Mouse (Mus musculus): Measurements from ENCODE around the gene Gpm6b. TPM values are rescaled to one million over a fixed set of nuclear protein-coding genes. Genes with fewer than 3 reads are reported as not detected.
A peak's percentile ranks its signal among the peaks of the same experiment; 100 is the strongest.

Gpm6b gene
- total RNA-seq, 4 experiments from 2014 or later = 569 to 727 (median 656) TPM

DNA sequence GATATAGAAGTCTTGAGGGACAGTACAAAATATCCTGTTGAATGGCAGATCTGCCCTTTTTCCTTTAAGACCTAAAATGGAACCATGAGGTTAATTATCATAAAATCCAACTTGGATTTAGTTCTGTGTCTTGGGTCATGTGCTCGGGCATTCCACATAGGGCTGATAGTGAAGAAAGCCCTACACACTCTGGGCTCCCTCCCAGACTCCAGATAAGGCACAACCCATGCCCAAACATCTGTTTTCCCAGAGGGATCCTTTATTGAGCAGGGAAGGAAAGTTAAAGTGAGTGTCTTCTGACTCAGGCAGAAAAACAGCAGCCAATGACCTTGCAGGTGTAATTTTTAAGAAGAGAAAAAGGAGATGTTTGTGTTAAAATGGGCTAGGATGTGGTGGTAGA lies 116.2 kb downstream of the Gpm6b start:
- DNase-seq (ENCODE audit: low spot score in 2 of 2) = no peak

DNA sequence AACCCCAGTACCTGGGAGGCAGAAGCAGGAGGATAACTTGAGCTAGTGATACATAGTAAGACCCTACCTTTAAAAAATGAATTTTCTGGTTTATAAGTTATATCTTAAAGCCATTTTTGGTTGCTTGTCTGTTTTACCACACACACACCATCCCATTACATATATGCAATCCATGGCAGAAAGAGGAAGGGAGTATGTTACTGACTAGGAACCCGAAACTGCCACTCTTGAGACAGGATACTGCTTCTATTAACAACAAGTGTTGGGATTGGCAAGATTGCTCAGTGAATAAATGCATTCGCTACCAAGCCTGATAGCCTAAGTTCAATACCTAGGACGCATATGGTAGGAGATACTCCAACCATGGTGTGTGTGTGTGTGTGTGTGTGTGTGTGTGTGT lies 117.6 kb downstream of the Gpm6b start:
- DNase-seq (ENCODE audit: low spot score in 2 of 2) = no peak

DNA sequence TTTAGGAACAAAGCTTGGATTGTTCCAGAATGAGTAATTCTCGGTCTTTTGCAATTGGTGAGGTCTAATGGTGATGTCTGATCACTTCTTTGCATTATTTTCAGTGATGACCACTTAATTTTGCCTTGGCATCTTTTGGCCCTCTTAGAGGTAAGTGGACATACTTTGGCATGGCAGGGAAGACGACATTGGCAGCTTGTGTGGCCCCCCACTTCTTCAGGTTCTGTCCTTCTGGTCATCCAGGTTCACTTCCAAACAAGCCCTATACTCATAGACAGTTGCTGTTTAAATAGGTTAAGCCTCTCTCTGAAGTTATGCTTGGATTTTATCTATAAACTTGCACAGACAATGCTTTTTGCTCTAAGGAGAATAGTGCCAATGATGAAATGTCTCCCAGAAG lies 120.2 kb downstream of the Gpm6b start:
- DNase-seq (ENCODE audit: low spot score in 2 of 2) = no peak

DNA sequence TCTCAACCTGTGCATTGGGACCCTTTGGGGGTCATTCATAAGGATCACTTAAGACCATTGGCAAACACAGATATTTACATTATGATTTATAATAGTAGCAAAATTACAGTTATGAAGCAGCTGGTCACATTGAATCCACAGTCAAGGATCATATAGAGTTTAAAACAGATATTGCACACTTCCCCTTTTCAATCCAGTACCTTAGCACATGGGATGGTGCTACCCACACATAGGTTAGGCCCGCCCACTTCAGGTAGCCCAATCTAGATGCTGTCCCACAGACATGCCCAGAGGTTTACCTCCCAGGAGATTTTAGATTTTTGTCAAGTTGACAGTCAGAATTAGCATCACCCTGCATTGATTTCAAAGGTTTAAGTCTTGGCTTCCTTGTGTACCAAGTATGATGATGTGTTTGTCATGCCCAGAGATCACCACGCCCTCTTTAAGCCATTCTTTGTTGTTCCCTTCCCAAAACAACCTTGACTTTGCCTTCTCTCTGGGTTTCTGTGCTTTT lies 121.3 kb downstream of the Gpm6b start:
- DNase-seq (ENCODE audit: low spot score in 2 of 2) = no peak

DNA sequence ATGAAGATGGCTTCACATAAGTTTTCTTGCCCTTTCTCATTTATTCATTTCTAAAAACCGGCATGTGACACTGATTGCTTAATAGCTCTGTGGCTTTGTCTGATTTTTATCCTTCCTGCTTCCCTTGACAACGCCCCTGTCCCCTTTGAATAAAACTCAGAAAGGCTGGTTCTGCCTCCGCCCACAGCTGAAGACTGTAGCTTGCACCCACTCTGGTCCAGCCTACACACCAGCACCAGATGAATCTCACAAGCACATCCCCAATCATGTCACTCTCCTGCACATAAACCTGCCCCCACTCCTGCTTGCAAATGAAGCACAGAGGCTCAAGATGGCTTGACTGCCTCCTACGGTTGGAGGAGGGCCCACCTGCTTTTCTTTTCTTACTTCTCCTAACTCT lies 121.7 kb downstream of the Gpm6b start:
- peak in 1 of 2 experiments; percentile 70 for DNase-seq (ENCODE audit: low spot score in 2 of 2)

DNA sequence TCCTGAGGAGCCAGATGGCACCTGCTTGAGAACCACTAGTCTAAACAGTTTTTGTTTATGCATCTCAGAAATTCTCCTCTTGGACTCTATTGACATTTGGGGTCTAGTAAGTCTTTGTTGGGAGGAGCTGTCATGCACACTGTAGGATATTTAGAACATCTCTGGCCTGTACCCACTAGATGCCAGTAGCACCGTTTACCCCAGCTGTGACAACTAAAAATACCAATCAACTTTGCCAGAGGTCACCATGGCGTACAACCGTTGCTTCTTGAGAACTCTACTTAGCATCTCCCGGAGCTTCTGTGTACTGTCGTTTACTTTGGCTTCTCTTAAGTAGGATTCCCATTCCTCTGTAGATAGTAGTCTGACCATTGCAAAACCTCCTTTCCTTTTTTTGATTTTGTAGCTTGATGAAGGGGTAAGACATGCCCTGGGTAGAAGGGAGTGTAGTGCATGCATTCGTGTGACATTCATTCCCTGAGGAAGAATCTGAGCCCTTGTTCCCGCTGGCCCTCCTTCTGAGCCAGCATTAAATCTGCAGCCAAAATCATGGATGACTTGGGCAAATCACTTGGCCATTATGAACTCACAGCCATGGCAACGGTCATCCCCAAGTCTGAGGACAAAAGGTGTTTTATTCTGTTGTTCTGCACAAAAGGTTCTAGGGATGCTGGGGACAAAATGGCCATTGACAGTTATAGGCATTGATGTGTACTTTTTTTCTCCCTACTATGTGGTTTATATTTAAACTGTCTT lies 126.9 kb downstream of the Gpm6b start:
- no peak for DNase-seq (ENCODE audit: low spot score in 2 of 2)

DNA sequence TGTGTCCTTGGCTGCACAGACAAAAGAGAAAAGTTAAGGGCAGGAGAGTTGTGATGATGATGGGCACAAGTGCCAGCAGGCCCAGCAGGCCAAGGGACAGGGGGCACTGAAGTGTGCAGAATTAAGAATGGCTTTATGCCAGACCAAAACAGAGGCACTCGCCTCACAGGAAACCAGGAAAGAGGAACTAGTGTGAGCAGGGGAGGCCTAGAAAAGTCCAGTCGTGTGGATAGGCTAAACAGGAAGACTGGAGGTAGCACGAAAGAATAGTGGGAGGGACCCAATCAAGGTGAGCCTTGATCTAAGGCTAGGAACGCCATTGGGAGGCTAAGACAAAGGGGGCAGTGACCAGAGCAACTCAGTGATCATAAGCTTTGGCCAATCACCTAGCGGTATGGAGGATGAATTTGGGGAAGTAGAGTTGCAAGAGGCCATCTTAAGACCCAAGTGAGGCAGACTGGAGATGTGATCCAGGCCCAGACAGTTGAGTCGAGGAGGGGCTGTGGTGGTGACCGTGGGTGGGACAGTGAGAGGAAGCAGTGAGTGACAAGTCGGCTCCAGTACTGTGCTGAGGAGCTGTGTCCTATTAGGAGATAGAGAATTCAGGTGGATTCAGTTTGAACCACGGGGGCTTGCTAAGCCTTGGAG lies 138.1 kb downstream of the Gpm6b start:
- no peak for DNase-seq (ENCODE audit: low spot score in 2 of 2)

DNA sequence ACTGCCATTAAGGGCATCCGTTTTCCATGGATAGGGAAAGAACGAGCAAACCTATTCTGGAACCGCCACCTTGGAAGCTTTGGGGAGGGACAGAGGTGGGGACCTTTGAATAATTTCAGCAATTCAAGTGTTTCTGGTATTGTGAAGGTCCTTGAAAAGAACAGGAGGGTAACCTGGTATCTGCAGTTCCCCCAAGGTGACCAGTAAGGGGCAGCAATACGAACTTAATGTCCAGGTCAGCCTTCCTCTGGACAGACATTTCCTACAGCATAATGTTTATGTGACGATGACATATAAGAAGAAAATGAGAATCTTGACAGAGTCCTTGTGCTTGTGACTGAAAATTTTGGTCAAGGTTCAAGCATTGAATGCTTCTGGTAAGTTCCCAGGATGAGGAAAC lies 139.9 kb downstream of the Gpm6b start:
- DNase-seq (ENCODE audit: low spot score in 2 of 2) = no peak

DNA sequence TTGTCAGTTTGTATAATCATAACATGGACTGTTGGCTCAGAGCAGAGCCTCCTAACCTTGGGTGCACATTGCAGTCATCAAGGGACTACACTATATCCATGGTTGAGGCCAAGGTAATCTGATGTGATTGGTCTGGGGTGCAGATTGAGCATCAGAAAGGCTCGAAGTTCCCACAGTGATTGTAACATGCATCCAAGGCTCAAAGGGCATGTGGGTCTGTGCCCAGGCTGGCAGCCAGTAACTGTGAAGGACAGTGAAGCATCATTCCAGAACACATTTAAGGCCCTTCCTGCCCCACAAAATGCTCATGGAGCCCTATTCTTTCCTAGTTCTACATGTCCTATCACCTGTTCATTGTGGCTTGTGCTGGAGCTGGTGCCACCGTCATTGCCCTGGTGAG lies 144.9 kb downstream of the Gpm6b start:
- DNase-seq (ENCODE audit: low spot score in 2 of 2) = no peak

DNA sequence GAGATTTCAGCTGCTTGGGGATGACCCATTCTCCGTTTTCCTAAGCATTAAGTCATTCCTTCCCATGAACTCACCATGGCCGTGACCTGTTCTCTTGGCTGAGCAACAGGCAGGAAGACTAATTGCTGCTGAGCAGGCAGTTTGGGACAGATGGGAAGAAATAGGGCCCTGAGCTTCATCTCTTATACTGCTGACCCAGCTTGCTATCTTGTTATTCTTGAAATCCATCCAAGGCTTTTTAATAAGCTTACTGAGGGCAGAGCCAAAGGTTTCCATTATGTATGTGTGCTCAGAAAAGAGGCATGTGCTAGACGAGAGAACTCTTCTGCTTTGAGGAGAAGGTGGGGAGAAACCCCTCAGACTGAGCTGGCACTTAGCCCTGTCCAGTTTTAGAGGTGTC lies 146.2 kb downstream of the Gpm6b start:
- no peak for DNase-seq (ENCODE audit: low spot score in 2 of 2)

DNA sequence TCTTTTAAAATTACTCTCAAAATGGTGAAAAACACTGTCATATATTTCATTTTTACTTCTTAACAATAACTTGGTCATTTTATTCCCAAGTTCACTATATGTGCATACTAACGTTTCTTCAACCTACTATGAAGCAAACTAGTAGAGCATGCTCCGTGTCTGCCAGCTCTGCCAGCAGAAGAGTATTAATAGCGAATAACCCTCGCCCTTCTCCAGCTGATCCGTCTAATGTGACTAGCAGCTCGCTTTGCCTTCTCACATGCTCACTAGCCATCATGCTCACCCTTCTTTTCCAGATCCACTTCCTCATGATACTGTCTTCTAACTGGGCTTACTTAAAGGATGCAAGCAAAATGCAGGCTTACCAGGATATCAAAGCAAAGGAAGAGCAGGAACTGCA lies 147.9 kb downstream of the Gpm6b start:
- DNase-seq (ENCODE audit: low spot score in 2 of 2) = no peak

DNA sequence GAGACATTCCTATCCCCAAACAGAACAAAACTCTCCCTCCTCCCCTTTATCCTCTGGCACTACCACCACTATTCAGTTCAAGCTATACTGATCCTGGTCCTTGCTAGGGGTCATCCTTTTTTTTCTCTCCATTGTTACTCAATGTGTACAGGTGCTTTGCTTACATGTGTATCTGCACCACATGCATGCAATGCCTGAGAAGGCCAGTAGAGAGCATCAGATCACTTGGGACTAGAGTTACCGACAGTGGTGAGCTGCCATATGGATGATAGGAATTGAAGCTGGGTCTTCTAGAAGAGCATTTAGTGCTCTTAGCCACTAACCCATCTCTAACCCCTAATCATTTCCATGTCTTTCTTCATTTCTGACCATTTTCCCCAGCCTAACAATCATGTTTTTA lies 155.0 kb downstream of the Gpm6b start:
- DNase-seq (ENCODE audit: low spot score in 2 of 2) = no peak

DNA sequence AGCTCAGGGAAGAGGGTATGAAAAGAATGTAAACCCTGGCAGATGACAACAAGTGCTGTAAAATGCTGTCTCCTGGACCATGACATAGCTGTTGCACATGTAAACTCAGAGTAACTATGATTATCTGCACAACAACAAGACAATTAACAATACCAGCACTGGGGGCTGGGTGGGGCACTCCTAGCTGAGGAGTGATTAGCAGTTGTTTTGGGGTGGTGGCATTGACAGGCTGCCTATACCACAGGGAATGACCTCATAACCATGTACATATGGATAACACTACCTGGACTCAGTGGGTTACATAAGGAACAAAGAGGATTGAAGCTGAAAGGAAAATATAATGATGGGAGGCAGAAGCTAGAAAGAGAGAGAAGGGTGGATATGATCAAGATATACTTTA lies 169.2 kb downstream of the Gpm6b start:
- no peak for DNase-seq (ENCODE audit: low spot score in 2 of 2)

DNA sequence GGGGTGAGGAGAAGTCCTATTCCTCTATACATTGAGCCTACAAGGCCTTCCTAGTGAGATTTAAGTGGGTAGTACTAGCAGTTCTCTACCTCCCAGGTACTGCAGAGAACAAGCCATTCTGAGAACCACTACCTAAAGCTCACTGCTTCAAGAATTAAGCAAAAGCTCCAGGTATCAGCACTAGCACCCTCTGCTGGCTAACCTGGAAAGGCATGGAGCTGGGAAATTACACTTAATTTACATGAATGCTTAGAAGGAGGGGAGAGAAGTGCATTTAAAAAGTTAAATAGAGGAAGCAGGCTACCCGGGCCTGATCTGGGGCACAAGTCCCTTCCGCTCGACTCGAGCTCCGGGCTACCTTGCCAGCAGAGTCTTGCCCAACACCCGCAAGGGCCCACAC lies 177.5 kb downstream of the Gpm6b start:
- DNase-seq (ENCODE audit: low spot score in 2 of 2) = no peak

DNA sequence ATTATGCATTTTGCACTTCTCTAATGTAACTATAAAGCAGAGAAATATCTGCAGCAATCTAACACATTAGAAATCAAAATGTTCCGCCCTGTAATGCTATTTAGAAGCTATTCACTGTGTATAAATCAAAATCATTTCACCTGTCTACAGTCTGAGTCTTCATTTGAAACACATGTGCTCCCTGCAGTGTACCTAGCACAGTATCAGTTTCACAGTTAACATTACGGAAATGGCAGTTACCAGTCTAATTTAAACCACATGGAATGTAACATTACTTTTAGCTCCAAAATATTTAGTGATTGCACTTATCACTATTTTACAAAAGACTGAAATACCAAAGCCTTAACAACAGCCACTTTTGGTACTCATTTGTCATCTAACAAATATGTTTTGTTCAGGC lies 196.1 kb downstream of the Gpm6b start:
- no peak for DNase-seq (ENCODE audit: low spot score in 2 of 2)

Other genes with a start within 250 kb of the Gpm6b start
- gene Gemin8, start 68.5 kb upstream of the Gpm6b start, total RNA-seq (2022) = 10 to 100 TPM; 13.2 to 16.9 (median 16.0) TPM
- gene Trappc2, start 201.7 kb downstream of the Gpm6b start, total RNA-seq (2022) = 10 to 100 TPM; 42.3 to 52.4 (median 47.3) TPM
- 1 to 10 TPM; 6.5 to 7.1 (median 6.6) TPM for gene Ofd1, start 201.8 kb downstream of the Gpm6b start, total RNA-seq (2022)
- gene Rab9, start 241.0 kb downstream of the Gpm6b start, total RNA-seq (2022) = 10 to 100 TPM; 35.2 to 41.2 (median 36.3) TPM